Mouse (Mus musculus): ENCODE results near the gene Slc44a5. TPM values are rescaled to one million over a fixed set of nuclear protein-coding genes. Genes with fewer than 3 reads are reported as not detected.

The Slc44a5 gene
- polyA plus RNA-seq, 1 experiment, result not detected

DNA sequence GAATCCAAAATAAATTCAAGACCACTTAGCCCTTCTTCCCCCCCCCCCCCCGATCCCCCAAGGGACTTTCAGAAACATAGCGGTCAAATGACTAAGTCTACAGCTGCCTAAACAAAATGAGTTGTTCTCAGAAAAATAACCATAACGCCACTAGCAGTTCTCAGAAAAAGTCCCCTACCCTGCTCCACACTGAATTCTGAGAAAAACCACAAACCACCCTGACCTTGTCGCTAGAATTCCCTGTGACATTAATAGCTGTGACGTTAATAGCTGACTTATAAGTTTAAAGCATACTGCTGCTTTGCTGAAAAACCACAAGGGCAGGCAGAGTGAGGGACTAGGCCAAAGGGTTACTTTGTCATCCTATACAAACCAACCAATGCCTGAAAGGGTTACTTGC lies 15.3 kb upstream of the Slc44a5 start:
- Histone ChIP-seq H3K27ac (replicated peaks; ENCODE audit: low read depth, low read length) (no peak overlapping the region), H3K4me1 (ENCODE audit: control insufficient read depth, insufficient read depth, insufficient read length, low read length) (no peaks in the 10 kb centered on the region), H3K4me3 (ENCODE audit: insufficient read depth, low read depth, low read length) (no peak overlapping the region)

- Histone ChIP-seq H3K27ac (replicated peaks; ENCODE audit: low read depth, low read length) (no peak overlapping the region), H3K4me3 (ENCODE audit: insufficient read depth, low read depth, low read length) (no peak overlapping the region), H3K4me1 (ENCODE audit: control insufficient read depth, insufficient read depth, insufficient read length, low read length) (no peaks in the 10 kb centered on the region)
Measured at GRCm38 (mm10) chr3:153959035-153959730, 14.1 kb upstream of the Slc44a5 start.

DNA sequence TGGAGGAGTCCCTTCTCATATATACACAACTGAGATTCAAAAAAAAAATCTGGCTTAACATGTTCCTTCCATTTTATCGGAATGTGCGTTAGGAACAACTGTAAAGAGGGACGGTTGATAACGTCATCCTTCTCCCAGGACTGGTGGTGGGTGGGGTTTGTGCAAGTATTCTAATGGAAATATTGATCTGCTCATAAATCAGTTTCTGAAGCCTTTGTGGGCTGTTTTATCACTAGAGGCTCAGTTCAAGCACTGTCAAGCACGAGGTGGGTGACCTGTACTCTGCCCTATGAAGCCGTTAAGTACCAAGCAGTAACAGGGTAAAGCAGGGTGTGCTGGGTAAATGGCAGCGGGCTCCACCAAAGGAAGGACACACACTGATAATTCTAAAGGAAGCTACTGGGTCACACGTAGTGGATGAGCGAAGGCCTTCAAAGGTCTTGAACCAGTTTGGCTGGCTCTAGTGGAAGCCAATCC lies 13.5 kb upstream of the Slc44a5 start:
- Histone ChIP-seq H3K4me1 (ENCODE audit: control insufficient read depth, insufficient read depth, insufficient read length, low read length) (no peaks in the 10 kb centered on the region), H3K27ac (replicated peaks; ENCODE audit: low read depth, low read length) (no peak overlapping the region), H3K4me3 (ENCODE audit: insufficient read depth, low read depth, low read length) (no peak overlapping the region)

DNA sequence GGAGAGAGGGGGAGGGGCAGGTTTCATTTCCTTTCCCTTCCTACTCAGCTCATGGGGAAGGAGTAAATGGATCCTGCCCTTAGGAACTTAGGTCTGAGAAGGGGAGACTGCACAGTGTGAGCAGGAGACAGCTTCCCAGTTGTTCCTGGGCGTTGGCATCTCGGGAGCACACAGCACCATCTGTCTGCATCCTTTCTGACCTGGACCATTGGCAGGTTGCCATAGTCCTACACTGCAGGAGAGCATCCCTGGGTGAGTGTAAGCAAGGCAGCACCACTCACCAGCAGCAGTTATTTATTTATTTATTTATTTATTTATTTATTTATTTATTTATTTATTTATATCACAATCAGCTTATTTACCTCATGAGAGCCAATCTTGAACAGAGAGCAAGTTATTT lies 12.4 kb upstream of the Slc44a5 start:
- H3K27ac ChIP-seq (replicated peaks; ENCODE audit: low read depth, low read length), result no peak overlapping the region
- no peaks in the 10 kb centered on the region for H3K4me1 ChIP-seq (ENCODE audit: control insufficient read depth, insufficient read depth, insufficient read length, low read length)
- H3K4me3 ChIP-seq (ENCODE audit: insufficient read depth, low read depth, low read length), result no peak overlapping the region

GRCm38 (mm10) chr3:153961632-153962389 lies 11.4 kb upstream of the Slc44a5 start:
- no peak overlapping the region for H3K27ac ChIP-seq (replicated peaks; ENCODE audit: low read depth, low read length)
- H3K4me1 ChIP-seq (ENCODE audit: control insufficient read depth, insufficient read depth, insufficient read length, low read length), result no peaks in the 10 kb centered on the region

DNA sequence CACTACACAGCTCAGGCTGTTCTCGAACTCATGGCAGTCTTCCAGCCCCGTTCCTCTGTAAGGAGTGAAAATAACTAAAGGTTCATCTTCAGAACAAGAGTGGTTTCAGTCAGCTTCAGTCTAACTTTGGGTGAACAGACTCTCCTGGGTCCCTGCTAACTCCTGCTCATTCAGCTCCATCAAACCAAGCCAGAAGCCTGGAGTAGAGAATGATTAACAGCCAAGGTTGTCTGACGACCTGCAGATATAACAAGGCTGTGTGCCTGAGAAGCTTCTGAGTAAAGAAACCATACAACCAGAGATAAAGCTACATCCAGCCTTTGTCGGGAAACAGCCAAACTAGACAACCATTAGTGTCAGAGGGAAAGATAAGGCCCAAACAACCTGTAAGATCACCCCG lies 5.8 kb upstream of the Slc44a5 start:
- H3K4me1 ChIP-seq (ENCODE audit: control insufficient read depth, insufficient read depth, insufficient read length, low read length), result no peaks in the 10 kb centered on the region
- no peak overlapping the region for H3K27ac ChIP-seq (replicated peaks; ENCODE audit: low read depth, low read length)
- H3K4me3 ChIP-seq (ENCODE audit: insufficient read depth, low read depth, low read length), result no peak overlapping the region

More at GRCm38 (mm10) chr3:153961632-153962389, 11.4 kb upstream of the Slc44a5 start:
- no peak overlapping the region for H3K4me3 ChIP-seq (ENCODE audit: insufficient read depth, low read depth, low read length)

DNA sequence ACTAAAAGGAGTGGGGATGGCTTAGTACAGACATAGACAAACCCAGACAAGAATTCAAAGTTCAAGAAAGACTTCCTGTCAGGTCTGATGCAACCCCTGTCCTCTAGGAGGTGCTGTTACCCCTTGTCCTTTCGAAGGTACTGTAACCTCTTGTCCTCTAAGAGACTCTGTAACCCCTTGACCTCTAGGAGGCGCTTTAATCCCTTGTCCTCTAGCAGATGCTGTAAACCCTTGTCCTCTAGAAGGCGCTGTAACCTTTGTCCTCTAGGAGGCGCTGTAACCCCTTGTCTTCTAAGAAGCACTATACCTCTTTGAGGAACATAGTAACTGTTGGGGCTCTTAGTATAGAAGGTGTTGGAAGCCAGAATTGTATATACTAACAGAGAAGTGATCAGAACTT lies 4.7 kb upstream of the Slc44a5 start:
- Histone ChIP-seq H3K27ac (replicated peaks; ENCODE audit: low read depth, low read length) (no peak overlapping the region), H3K4me3 (ENCODE audit: insufficient read depth, low read depth, low read length) (no peak overlapping the region), H3K4me1 (ENCODE audit: control insufficient read depth, insufficient read depth, insufficient read length, low read length) (no peaks in the 10 kb centered on the region)

GRCm38 (mm10) chr3:153969451-153969850 lies 3.8 kb upstream of the Slc44a5 start:
- H3K4me1 ChIP-seq (ENCODE audit: control insufficient read depth, insufficient read depth, insufficient read length, low read length), result no peaks in the 10 kb centered on the region; the same call in 1 of the 2 replicates
- no peak overlapping the region for H3K27ac ChIP-seq (replicated peaks; ENCODE audit: low read depth, low read length)
- no peak overlapping the region for H3K4me3 ChIP-seq (ENCODE audit: insufficient read depth, low read depth, low read length)

GRCm38 (mm10) chr3:153973949-153974760 lies 919 bp downstream of the Slc44a5 start:
- Histone ChIP-seq H3K27ac (replicated peaks; ENCODE audit: low read depth, low read length) (no peak overlapping the region), H3K4me3 (ENCODE audit: insufficient read depth, low read depth, low read length) (peak overlapping the region; percentile 29; the same call in 1 of the 2 replicates), H3K4me1 (ENCODE audit: control insufficient read depth, insufficient read depth, insufficient read length, low read length) (no peaks in the 10 kb centered on the region; the same call in 1 of the 2 replicates)

- Histone ChIP-seq H3K4me1 (ENCODE audit: control insufficient read depth, insufficient read depth, insufficient read length, low read length) (no peaks in the 10 kb centered on the region; the same call in 1 of the 2 replicates), H3K4me3 (ENCODE audit: insufficient read depth, low read depth, low read length) (no peak overlapping the region), H3K27ac (replicated peaks; ENCODE audit: low read depth, low read length) (no peak overlapping the region)
Measured at GRCm38 (mm10) chr3:153975060-153975459, 1.8 kb downstream of the Slc44a5 start.

- Histone ChIP-seq H3K4me1 (ENCODE audit: control insufficient read depth, insufficient read depth, insufficient read length, low read length) (no peaks in the 10 kb centered on the region; the same call in 1 of the 2 replicates), H3K4me3 (ENCODE audit: insufficient read depth, low read depth, low read length) (no peak overlapping the region), H3K27ac (replicated peaks; ENCODE audit: low read depth, low read length) (no peak overlapping the region)
Measured at GRCm38 (mm10) chr3:153975791-153976190, 2.6 kb downstream of the Slc44a5 start.

DNA sequence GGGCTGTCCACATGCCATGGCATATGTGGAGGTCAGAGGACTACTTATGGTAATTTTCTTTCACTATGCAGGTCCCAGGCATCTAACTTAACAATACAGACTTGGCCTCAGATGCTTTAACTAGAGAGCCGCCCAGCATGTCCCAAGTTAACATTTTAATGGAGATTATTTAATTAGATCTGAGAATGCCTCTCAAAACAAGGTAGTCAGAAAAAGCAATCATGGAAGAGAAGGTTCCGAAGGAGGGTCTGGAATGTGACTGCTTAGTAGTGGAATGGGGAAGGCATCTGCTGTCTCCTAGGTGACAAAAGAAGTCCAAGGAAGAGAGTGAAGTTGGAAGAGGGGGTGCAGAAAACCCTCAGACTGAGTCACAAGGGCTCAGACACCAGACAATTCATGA lies 7.4 kb downstream of the Slc44a5 start:
- H3K4me3 ChIP-seq (ENCODE audit: insufficient read depth, low read depth, low read length), result no peak overlapping the region
- no peaks in the 10 kb centered on the region for H3K4me1 ChIP-seq (ENCODE audit: control insufficient read depth, insufficient read depth, insufficient read length, low read length)
- no peak overlapping the region for H3K27ac ChIP-seq (replicated peaks; ENCODE audit: low read depth, low read length)

DNA sequence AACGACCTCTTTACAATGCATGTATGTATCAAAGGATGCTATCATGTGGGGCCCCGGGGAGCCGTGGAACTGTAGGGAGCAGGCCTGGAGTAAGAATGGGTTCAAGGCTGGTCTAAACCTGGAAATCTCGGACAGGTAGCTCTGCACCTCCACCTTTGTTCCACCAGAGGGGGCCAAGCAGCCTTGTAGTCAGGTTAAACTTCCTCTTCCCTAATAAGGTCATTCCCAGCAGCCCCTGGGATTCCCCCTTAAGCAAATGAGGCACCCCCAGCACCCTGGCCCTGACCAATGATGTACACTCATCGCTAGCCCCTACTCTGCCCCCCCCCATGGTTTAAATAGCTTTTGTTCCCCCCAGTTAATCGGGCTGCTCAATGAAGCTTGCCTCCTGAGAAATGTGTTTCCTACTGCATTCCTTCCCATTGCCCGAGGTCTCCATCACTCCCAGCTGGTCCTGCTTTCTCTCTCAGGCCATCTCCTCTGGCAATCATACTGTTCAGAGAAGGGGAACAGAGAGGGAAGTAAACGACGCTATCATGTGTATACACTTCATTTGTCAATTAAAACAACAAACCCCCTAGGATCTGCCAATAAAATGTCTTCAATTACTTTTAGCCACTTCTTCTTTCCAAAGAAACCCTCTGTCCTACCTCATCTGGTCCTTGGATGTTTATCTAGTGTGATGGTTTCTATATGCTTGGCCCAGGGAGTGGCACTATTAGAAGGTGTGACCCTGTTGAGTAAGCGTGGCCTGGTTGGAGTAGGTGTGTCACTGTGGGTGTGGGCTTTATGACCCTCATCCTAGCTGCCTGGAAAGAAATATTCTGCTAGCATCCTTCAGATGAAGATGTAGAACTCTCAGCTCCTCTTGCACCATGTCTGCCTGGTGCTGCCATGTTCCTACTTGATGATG lies 11.4 kb downstream of the Slc44a5 start:
- Histone ChIP-seq H3K4me1 (ENCODE audit: control insufficient read depth, insufficient read depth, insufficient read length, low read length) (no peaks in the 10 kb centered on the region), H3K27ac (replicated peaks; ENCODE audit: low read depth, low read length) (no peak overlapping the region), H3K4me3 (ENCODE audit: insufficient read depth, low read depth, low read length) (no peak overlapping the region)

DNA sequence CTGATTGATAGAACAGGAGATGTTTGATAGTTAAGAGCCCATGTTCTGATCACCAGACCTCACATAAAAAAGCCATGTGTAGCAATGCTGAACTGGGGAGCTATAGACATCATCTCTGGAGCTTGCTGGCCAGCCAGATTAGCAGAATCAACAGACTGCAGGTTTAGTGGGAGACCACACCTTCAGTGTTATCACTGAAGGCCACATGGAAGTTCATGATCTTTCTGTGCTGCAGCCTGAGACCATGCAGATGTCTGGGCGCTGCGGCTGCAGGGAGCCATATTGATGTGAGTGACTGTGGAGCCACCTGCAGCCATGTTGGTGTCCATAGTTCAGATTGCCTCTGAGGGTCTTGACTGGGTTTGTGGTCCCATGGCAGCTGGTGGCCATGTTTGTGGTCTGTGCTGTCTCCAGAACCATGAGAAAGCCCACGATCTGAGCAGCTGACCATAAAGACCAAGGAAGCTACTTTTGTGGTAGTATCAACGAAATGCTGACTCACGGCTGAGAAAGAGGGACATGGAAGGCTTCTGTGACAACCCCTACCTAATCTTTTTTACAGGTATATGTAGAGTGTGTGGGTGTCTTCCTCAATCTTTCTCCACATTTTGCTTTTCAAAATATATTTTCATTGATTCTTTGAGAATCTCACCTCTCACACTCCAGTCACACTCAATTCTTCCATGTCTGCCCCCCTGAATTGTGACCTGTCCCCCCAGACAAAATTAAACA lies 26.7 kb downstream of the Slc44a5 start:
- Histone ChIP-seq H3K4me1 (ENCODE audit: control insufficient read depth, insufficient read depth, insufficient read length, low read length) (no peaks in the 10 kb centered on the region), H3K4me3 (ENCODE audit: insufficient read depth, low read depth, low read length) (no peak overlapping the region), H3K27ac (replicated peaks; ENCODE audit: low read depth, low read length) (no peak overlapping the region)
